ENCODE assay signal across 10 mouse cellular contexts in the genomic region with DNA sequence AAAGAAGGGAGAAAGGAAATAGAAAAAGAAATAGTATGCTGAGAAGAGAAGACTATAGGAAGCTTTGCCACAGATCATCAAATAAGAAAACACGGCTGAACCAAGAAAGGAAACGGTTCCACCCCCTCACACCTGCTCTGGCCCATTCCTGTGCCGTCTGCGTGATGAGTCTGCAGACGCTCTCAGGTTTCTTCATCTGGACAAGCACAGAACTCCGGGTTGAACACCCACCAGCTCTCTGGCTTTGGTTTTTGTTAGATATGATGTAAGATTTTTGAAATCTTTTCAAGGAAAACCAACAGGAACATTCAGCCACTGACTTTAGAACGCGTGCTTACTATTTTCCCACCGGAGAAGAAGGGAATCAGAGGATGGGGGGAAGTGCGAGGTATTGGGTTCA.
DNase-seq lines count a peak whose midpoint lies in the region; ATAC-seq lines count a peak whose summit lies in the region.
"Had no signal": no experiment of that assay in that cellular context is flagged by ENCODE, and none has a peak within 500 bp of the region (broad histone marks: within the 10 kb centered on the region; RNA-seq: fewer than 3 reads in every experiment).

No protein-coding gene starts in this region.

- ATAC-seq in activated CD4-positive, CD25-positive, alpha-beta regulatory T cell, adult 4 months, result no peak
- ATAC-seq: lung, postnatal 0 days had no signal

- intact Hi-C loops in left cerebral cortex, postnatal 4 days (cut with DNase I), result no loop called here
- intact Hi-C loops in left cerebral cortex, postnatal 10 days (cut with DNase I), result no loop called here

- DNase-seq in left cerebral cortex, adult 11 months (ENCODE audit: low spot score), result peak; percentile 50
- no peak for DNase-seq in left cerebral cortex, postnatal 4 days
- peak; percentile 53 to 78 for DNase-seq in frontal cortex, postnatal 36 days (ENCODE audit: low spot score in 2 of 2)
- DNase-seq in left cerebral cortex, postnatal 10 days (ENCODE audit: extremely low spot score in 1 of 2, low spot score in 2 of 2), result peak; percentile 24 to 34
- peak; percentile 67 to 84 for DNase-seq in right cerebral cortex, postnatal 36 days (ENCODE audit: low spot score in 2 of 2)
- DNase-seq in lung, postnatal 4 days, result no peak
- DNase-seq: cerebellum, adult 9-10 months; kidney, postnatal 14 days had no signal

Comparison
In these comparisons a context has a peak if more than half of its experiments do, and no peak if none do; other contexts are left out.
1. DNase-seq: peak in left cerebral cortex, adult 11 months (single experiment), frontal cortex, postnatal 36 days (2 of 2), left cerebral cortex, postnatal 10 days (2 of 2) and right cerebral cortex, postnatal 36 days (2 of 2); none in left cerebral cortex, postnatal 4 days (single experiment) and lung, postnatal 4 days (0 of 2).